Mouse (Mus musculus) embryonic facial prominence, embryonic 10.5 days (tissue): ENCODE data around the gene Hes1. TPM values are rescaled to one million over a fixed set of nuclear protein-coding genes. Genes with fewer than 3 reads are reported as not detected.

Experiments
- DNase-seq: peaks from one replicate; pipeline ENCODE4 v3.0.0-alpha.2; 2017; ENCODE audit warnings: low spot score
- H3K27ac ChIP-seq: fragments of 300-500 bp; sonication (generic); replicated peaks from 2 replicates; pipeline ENCODE4 v1.5.1; 2016; ENCODE audit warnings: mild to moderate bottlenecking
- H3K27me3 ChIP-seq: fragments of 300-500 bp; sonication (generic); replicated peaks from 2 replicates; pipeline ENCODE4 v1.6.1; 2016; ENCODE audit warnings: low read depth, mild to moderate bottlenecking; ENCODE audit not compliant: poor library complexity, severe bottlenecking
- H3K36me3 ChIP-seq: fragments of 300-500 bp; sonication (generic); replicated peaks from 2 replicates; pipeline ENCODE4 v1.6.1; 2016; ENCODE audit warnings: mild to moderate bottlenecking, moderate library complexity
- H3K4me1 ChIP-seq: fragments of 300-500 bp; sonication (generic); 2 replicates; pipeline ENCODE4 v1.6.1; 2016
- H3K4me3 ChIP-seq: fragments of 300-500 bp; sonication (generic); 2 replicates; pipeline ENCODE4 v1.5.1; 2016; ENCODE audit warnings: mild to moderate bottlenecking, moderate library complexity
- H3K9me3 ChIP-seq: fragments of 300-500 bp; sonication (generic); 2 replicates; pipeline ENCODE4 v1.6.1; 2016; ENCODE audit warnings: mild to moderate bottlenecking
- WGBS: fragments of 180-500 bp; shearing (Covaris S2); methylation state at CpG from one replicate; pipeline ENCODE4 v1.1.7; 2016; 5-methylcytosine and 5-hydroxymethylcytosine counted together
- polyA plus RNA-seq: library from polyadenylated mRNA; unstranded; fragments of >200 nt; fragmentation: Nextera tagmentation; extraction: Ambion mirVana; gene quantifications from 2 replicates; pipeline ENCODE4 v1.2.1, GENCODE M21; 2016

The Hes1 gene
- polyA plus RNA-seq, 1 experiment from 2014 or later, result 47.2 TPM

DNA sequence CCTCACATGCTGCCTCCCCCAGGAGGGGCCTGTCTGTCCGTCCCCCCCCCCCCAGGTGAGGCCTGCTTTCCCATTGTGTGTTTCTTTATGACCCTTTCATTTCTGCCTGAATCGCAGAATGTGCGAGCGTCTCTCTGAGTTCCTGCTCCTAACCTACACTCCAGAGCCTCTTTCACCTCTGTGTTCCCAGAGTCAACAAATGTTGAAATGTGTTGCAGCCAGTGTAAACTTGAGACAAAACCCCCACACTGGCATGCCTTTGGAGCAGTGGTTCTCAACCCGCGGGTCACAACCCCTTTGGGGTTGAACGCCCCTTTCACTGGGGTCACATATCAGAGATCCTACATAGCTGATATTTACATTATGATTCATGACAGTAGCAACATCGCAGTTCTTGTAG lies 49.6 kb downstream of the Hes1 start:
- H3K27me3 ChIP-seq, result peaks cover 46% of the 10 kb centered on the region
- peaks cover 46% of the 10 kb centered on the region for H3K4me1 ChIP-seq
- no peak for DNase-seq
- WGBS, result 82% methylated on average over 8 of the region's 8 CpGs
- H3K36me3 ChIP-seq, result no peaks in the 10 kb centered on the region
- H3K9me3 ChIP-seq, result peaks cover 16% of the 10 kb centered on the region; the same call in 1 of the 2 replicates
- no peak overlapping the region for H3K4me3 ChIP-seq
- H3K27ac ChIP-seq, result 0 out of 2 replicates have a peak overlapping the region, but pooled peaks have one; percentile 26

DNA sequence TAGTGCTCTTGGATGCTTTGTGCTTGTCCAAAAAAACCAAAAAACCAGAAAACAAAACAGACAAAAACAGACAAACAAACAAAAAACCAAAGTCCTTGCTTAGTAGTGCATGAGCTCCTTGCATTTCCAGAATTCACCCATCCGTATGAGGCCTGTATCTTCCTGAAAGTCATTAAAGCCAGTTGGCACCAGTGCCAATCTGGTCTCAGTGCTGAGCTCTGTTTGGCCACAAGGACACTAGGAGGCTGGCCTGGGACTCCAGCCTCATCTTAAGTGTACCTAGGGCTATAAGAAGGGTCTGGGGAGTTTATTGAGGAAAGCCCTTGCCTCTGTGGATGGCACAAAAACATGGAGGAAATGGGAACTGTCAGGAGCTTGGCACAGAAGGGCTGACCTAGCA lies 50.3 kb downstream of the Hes1 start:
- DNase-seq, result no peak
- Histone ChIP-seq H3K27ac (peak overlapping the region; percentile 36), H3K4me3 (no peak overlapping the region), H3K4me1 (peaks cover 47% of the 10 kb centered on the region), H3K9me3 (peaks cover 13% of the 10 kb centered on the region; the same call in 1 of the 2 replicates), H3K36me3 (no peaks in the 10 kb centered on the region), H3K27me3 (peaks cover 52% of the 10 kb centered on the region)
- 87% methylated on average over 1 of the region's 1 CpGs for WGBS

Other genes with a start within 250 kb of the Hes1 start
- gene Cpn2, start 203.1 kb downstream of the Hes1 start, polyA plus RNA-seq, result not detected in 2 replicates
- 0.18 and 0.66 TPM in 2 replicates for gene Lrrc15, start 218.9 kb downstream of the Hes1 start, polyA plus RNA-seq
- gene Gp5, start 246.4 kb downstream of the Hes1 start, polyA plus RNA-seq, result 0.93 and 2.0 TPM in 2 replicates